Mouse (Mus musculus): ENCODE results near the gene Ssr1.

DNA sequence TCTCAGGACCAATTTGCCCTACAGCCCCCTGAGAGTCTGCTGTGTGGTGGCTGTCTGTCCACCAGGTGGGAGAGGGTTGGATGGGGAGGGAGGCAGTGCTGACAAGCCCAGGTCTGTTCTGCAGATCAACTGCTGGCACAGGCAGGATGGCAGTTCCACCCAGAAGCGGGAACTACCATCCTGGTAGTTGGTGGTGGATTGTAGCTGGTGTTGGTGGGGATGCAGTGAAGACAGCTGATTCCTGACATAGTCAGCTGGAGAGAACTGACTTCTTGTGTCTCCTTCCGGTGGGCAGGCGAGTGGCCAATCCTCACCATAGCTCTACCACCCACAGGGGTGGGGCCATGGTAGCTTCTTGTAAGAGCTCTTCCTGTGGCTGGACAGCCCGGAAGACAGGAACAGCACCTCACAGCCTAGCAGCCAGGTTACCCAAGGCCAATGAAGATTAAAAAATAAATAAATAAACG is 16.5 kb upstream of the Ssr1 start:
- TF ChIP-seq CTCF (IDR thresholded peaks at IDR 0.05; ENCODE audit: low read depth, low read length), result no peak
- TF ChIP-seq POLR2A (IDR thresholded peaks at IDR 0.05; ENCODE audit: borderline replicate concordance, low read depth, low read length), result no peak
